Mouse (Mus musculus) heart, adult 2 months (tissue): ENCODE results near the gene AC124108.1.

Source experiments
- CTCF ChIP-seq: fragments of 200-600 bp; IDR thresholded peaks from 2 replicates; pipeline ENCODE4 v1.8.1; 2022; ENCODE audit warnings: antibody characterized with exemption, mild to moderate bottlenecking, moderate library complexity
- EP300 ChIP-seq: fragments of 200-500 bp; IDR thresholded peaks from 2 replicates; pipeline ENCODE4 v1.6.1; 2011; ENCODE audit warnings: low read depth, low read length, control low read depth; ENCODE audit not compliant: insufficient read depth
- POLR2A ChIP-seq: fragments of 200-500 bp; IDR thresholded peaks from 2 replicates; pipeline ENCODE4 v1.6.1; 2011; ENCODE audit warnings: mild to moderate bottlenecking, low read depth, low read length, control low read depth; ENCODE audit not compliant: insufficient read depth

DNA sequence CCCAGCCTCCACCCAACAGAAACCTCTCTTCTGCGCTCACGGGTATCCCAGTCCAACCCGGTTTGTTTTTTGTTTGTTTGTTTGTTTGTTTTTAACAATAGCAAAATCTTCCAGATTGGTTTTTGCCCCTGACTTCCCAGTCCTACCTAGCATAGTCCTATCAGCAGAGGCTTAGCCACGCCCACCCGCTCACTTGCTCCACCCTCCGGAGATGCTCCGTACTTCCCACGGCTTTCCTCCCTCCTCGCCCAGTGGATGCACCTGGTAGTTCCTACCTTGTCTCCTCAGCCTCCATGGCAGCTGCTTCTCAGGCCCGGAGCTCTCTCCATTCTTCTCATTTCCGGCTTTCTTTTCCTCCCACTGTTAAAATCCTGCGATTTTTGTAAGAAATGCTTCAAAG is 42.3 kb downstream of the AC124108.1 start:
- TF ChIP-seq CTCF (peak; percentile 19), POLR2A (no peak), EP300 (no peak)
